Mouse (Mus musculus) bone marrow macrophage, adult 2 months (primary cell): ENCODE measurements around the gene Limd1.

ENCODE experiments used
- CTCF ChIP-seq: IDR thresholded peaks from 2 replicates; pipeline ENCODE4 v1.5.1; 2012; ENCODE audit warnings: low read depth, mild to moderate bottlenecking, low read length, moderate library complexity
- POLR2A ChIP-seq: IDR thresholded peaks from 2 replicates; pipeline ENCODE4 v1.6.1; 2012; ENCODE audit warnings: mild to moderate bottlenecking, low read depth, low read length, borderline replicate concordance

GRCm38 (mm10) chr9:123528926-123529295, 50.4 kb downstream of the Limd1 start:
- TF ChIP-seq CTCF (no peak), POLR2A (no peak)
